Mouse (Mus musculus): ENCODE measurements at regions not wholly inside any gene's neighbourhood (a gene's known extent, or its start where the extent isn't known, plus 50 kb on each side); places are given as distances from the start of the nearest gene placed in this dataset.

DNA sequence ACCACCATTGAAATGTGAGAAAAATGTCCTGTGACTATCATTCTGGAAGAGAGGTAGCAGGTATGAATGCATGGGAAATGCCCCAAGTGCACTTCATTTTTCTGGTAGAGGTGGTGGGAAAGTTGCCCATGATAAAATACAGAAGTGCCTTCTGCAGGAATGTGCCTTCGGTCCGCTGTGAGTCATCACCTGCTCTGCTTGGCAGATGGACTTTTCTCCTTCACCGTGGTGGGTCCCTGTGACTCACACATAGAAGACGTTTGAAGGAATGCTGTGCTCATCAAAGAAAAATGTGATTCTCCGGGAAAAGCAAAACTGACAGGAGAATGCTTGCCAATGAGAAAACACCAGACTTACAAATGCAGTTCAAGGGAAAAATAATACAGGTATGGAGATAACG is 126.8 kb downstream of the Tnfsf18 start:
- TF ChIP-seq POLR2A (IDR thresholded peaks at IDR 0.05; ENCODE audit: borderline replicate concordance, low read depth, low read length) (no peak), CTCF (IDR thresholded peaks at IDR 0.05; ENCODE audit: low read depth, low read length) (no peak)

Data from bone marrow macrophage, adult 2 months (primary cell).